Mouse (Mus musculus) CH12.LX (cell line): ENCODE measurements around the gene Gm9913.

ENCODE experiments used
- CTCF ChIP-seq, 2 experiments: IDR thresholded peaks in 1 of 2; conservative IDR thresholded peaks in 1 of 2; 2 replicates each; pipeline ENCODE4 v1.5.1; 2011 to 2012; ENCODE audit warnings: low read depth in 2 of 2, low read length in 2 of 2, improper control_type of control experiment in 1 of 2, inconsistent platforms in 1 of 2, mild to moderate bottlenecking in 1 of 2, moderate library complexity in 1 of 2
- HCFC1 ChIP-seq: IDR thresholded peaks from 2 replicates; pipeline ENCODE4 v1.6.1; 2012; ENCODE audit warnings: low read depth, mild to moderate bottlenecking, inconsistent platforms, low read length, improper control_type of control experiment
- MAX ChIP-seq: IDR thresholded peaks from 2 replicates; pipeline ENCODE4 v1.6.1; 2011; ENCODE audit warnings: low read length, improper control_type of control experiment
- POLR2A ChIP-seq: IDR thresholded peaks from 2 replicates; pipeline ENCODE4 v1.6.1; 2011; ENCODE audit warnings: low read depth, mild to moderate bottlenecking, improper control_type of control experiment, low read length
- POLR2AphosphoS2 ChIP-seq: IDR thresholded peaks from 2 replicates; pipeline ENCODE4 v1.6.1; 2011; ENCODE audit warnings: low read depth, low read length, improper control_type of control experiment

DNA sequence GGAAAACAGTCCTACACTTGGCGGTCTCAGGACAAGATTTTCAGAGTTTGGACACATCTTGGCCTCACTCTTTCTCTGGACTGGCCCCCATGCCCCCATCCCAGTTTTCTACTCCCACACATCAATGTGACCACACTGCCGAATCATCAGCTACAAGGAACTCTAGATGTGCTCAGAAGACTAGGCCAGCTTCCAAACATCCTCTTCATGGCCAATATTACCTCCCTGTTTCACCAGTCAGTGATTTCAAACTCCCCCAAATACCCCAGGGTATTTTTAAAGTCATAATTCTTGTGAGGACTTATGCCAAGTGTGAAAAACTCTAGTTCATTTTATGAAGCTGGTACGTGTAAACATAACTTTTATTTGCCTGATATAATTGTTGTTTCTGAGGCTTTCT is 40.1 kb downstream of the Gm9913 start:
- TF ChIP-seq POLR2A (no peak), HCFC1 (no peak), CTCF (conservative IDR thresholded peaks at IDR 0.05 in 1 of 2, IDR thresholded peaks at IDR 0.05 in 1 of 2; ENCODE audit: low read depth in 2 of 2, low read length in 2 of 2) (no peak), POLR2AphosphoS2 (no peak), MAX (no peak)
